Mouse (Mus musculus): Measurements from ENCODE around the gene Mrpl35. TPM values are rescaled to one million over a fixed set of nuclear protein-coding genes. Genes with fewer than 3 reads are reported as not detected.

Gene Mrpl35
- total RNA-seq, 2 experiments from 2014 or later = 31.3 to 32.3 TPM

- DNase-seq (ENCODE audit: low spot score in 2 of 2) = no peak
- intact Hi-C loops (cut with DNase I) = loop anchor here (2.0 to 10.0 kb wide), 4 partner anchors 96 to 639 kb away; partner anchors contain the start of genes Kdm3a and Reep1
Measured at GRCm38 (mm10) chr6:71803609-71804008, 23.2 kb downstream of the Mrpl35 start.

GRCm38 (mm10) chr6:71801714-71802094, 25.1 kb downstream of the Mrpl35 start:
- intact Hi-C loops (cut with DNase I) = loop anchor here (5.0 to 10.0 kb wide), 3 partner anchors 94 to 637 kb away; partner anchors contain the start of gene Reep1
- DNase-seq (ENCODE audit: low spot score in 2 of 2) = peak; percentile 66 to 85

DNA sequence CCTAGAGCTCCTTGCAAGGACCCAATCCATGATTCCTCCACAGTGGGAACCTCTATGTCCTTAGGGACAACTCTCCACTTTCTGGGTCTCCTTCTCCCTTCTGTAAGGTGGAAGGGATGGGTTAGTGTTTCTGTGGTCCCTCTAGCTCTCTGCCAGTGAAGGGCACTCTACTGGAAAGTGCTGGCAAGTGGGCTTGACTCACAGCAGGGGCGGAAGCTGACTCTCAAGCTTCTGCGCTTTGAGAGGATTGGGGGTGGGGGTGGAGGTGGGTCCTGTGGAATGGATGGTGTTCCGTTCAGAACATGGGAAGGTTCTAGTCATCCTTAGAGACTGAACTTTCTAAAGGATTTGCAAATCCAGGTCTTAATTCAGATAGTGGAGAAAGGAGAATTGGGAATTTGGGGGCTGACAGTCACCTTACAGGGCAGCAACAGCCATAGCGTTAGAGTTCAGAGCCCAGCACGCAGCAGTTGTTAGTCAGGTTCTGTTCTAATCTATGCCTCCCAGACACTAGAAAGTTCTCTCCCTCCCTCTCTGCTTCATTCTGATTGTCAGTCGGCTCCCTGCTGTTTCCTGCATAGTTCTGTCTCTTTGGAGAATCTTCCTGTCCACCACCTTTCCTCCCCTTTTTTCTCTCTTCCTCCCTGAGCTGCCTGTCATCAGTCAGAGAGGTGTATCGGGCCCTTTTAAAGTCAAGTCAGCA, 25.6 kb downstream of the Mrpl35 start:
- intact Hi-C loops (cut with DNase I) = loop anchor here (5.0 to 10.0 kb wide), 3 partner anchors 94 to 636 kb away; partner anchors contain the start of gene Reep1
- no peak for DNase-seq (ENCODE audit: low spot score in 2 of 2)

GRCm38 (mm10) chr6:71799391-71799790, 27.4 kb downstream of the Mrpl35 start:
- intact Hi-C loops (cut with DNase I) = no loop called here
- DNase-seq (ENCODE audit: low spot score in 2 of 2) = no peak

GRCm38 (mm10) chr6:71791771-71792170, 35.0 kb downstream of the Mrpl35 start:
- DNase-seq (ENCODE audit: low spot score in 2 of 2) = no peak
- intact Hi-C loops (cut with DNase I) = no loop called here

DNA sequence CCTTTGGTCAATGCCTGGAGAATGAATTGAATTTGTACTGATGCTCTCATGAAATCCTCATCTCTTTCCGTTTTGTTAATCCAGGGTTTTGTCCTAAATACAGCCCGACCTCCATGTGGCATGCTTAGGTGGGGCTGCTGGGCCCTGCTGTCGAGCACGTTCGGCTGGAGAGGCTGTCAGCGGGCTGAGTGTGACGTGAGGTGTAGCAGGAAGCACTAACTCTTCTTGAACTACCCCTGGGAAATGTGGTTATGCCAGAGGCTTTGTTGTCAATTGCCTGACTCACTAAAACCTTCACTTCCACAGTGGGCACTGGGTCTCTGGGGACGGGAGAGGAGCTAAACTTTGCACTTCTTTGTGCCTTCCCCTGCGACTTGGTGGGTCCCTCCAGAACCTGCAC, 38.4 kb downstream of the Mrpl35 start:
- no peak for DNase-seq (ENCODE audit: low spot score in 2 of 2)
- intact Hi-C loops (cut with DNase I) = no loop called here

DNA sequence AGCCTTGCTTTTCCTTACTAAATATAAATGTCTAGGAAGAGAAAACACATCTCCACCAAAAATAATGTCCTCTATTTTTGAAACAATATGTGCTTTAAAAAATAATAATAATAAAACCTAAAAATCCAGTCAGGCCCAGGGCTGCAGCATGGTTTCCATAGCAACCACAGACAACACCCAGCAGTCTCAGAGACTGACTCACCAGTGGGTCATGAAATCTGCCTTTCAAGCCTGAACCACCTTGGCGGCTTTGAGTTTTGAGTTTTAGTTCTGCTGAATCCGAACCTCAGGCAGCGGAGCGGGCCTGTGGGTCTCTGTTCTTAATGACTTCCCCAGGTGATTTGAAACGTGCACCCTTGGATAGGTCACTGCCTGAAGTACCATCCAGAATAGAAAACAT, 43.6 kb downstream of the Mrpl35 start:
- no peak for DNase-seq (ENCODE audit: low spot score in 2 of 2)
- intact Hi-C loops (cut with DNase I) = no loop called here

GRCm38 (mm10) chr6:71780431-71780830, 46.3 kb downstream of the Mrpl35 start:
- peak in 1 of 2 experiments; percentile 36 for DNase-seq (ENCODE audit: low spot score in 2 of 2)
- intact Hi-C loops (cut with DNase I) = no loop called here

DNA sequence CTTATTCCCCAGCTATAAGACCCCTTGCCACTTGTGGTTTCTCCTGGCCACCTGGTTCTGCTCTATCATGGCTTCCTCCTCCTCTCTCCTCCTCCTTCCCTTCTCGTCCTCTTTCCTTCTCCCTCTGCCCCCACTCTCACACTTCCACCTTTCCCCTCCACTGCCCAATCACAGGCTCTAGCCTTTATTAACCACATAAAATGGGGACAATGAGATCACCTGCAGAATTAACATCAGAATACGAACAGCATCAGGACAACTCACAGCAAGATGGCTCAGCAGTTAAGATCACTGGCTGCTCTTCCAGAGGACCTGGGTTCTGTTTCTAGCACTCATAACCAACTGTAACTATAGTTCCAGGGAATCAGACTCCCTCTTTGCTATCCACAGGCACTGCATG, 46.9 kb downstream of the Mrpl35 start:
- intact Hi-C loops (cut with DNase I) = no loop called here
- no peak for DNase-seq (ENCODE audit: low spot score in 2 of 2)

GRCm38 (mm10) chr6:71778016-71778415, 48.8 kb downstream of the Mrpl35 start:
- intact Hi-C loops (cut with DNase I) = no loop called here
- DNase-seq (ENCODE audit: low spot score in 2 of 2) = no peak

DNA sequence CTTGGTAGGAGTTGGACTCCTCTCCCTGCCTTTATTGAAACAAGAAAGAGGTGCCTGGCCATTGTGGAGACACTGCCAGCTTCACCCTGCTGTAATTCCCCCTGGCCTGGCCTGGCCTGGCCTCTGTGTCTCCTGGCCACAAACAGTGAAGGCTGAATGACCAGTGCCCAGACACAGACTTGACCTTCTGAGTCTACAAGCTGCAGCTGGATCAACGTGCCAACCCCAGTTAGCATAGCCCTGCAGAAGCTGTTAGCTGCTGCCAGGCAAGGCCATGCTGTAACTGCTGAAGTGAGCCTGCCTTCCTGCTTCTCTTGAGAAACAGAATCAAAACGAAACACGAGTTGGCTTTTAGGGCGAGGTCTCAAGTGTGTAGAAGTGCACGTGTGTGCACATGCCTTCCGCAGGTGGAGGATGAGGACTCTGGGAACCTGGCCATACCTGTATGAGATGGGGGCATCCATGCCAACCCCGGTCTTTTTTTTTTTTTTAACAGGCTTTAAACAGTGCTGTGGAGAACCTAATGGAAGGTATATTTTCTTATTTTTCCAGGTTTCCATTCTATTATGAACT, 54.0 kb downstream of the Mrpl35 start:
- intact Hi-C loops (cut with DNase I) = no loop called here
- DNase-seq (ENCODE audit: low spot score in 2 of 2) = no peak

GRCm38 (mm10) chr6:71772156-71772555, 54.6 kb downstream of the Mrpl35 start:
- DNase-seq (ENCODE audit: low spot score in 2 of 2) = peak; percentile 68 to 83
- intact Hi-C loops (cut with DNase I) = no loop called here

DNA sequence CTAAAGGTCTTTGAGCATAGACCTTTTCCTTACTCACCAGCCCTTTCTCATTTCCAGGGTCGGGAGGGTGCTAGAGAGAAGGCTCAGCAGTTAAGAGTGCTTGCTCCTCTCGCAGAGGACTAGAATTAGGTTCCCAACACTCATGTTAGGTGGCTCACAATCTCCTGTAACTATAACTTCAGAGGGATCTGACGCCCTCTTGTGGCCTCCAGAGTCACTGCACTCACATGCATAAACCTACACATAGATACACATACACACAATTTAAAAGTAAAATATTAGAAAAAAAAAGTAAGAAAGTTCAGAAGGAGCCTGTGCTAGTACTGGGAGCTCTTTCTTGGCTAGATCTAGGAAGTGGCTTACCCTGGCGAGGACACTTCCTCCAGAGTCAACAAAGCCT, 55.5 kb downstream of the Mrpl35 start:
- DNase-seq (ENCODE audit: low spot score in 2 of 2) = no peak
- intact Hi-C loops (cut with DNase I) = no loop called here

DNA sequence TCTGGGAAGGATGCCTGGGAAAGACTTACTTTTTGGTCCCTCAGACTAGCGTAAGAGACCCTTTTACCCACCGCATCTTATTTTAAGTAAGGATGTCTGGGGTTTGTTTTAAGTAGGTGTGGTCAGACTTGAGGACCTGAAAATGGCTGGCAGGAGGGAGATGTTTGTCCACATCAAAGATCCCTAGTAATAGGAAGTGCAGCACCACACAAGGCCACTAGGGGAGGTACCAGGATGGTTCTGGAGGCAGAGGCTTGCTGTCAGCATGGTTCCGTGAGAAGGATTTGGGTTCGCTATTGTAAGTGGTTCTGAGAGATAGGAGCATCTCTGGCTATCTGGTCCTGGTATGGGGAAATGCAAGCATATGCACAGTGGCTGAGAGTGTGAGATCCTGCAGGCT, 55.9 kb downstream of the Mrpl35 start:
- intact Hi-C loops (cut with DNase I) = no loop called here

DNA sequence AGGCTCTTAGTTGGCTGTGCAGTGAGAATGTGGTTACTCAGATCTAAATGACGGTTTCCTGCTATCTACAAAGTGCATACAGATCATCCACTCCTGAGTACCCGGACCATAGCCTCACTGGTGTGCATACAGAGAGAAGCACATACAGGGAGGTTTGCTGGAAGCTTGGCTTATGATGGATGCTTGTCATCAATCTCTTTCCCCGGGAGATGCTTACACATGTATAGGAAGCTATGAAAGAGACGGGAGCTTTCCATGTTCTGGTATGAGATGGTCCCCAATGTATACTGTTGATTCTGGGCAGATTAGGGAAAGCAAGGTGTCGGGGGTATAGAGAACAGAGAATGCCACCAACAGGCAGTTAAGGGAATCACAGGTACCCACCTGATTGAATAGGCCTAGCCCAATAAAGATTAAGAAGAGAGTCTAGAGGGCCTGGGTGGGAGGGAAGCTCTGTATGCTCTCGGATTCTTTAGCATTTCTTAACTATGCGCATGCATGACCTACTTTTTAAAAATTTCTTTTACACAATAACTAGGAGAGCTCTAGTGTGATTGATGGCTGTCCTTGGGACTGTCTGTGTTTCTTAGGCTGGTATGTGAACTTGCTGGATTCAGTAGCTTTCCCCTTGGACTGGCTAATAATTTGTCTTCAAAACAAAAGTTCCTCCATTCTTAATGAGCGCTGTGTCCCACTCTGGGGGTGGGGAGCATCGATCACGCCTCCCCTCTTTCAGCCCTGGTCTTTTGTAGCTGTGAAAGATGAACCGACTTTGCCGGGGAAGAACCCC, 56.7 kb downstream of the Mrpl35 start:
- no peak for DNase-seq (ENCODE audit: low spot score in 2 of 2)
- intact Hi-C loops (cut with DNase I) = no loop called here

More for the DNA sequence above, 55.9 kb downstream of the Mrpl35 start:
- no peak for DNase-seq (ENCODE audit: low spot score in 2 of 2)

GRCm38 (mm10) chr6:71767761-71768160, 59.0 kb downstream of the Mrpl35 start:
- no peak for DNase-seq (ENCODE audit: low spot score in 2 of 2)
- intact Hi-C loops (cut with DNase I) = no loop called here

Measured in left cerebral cortex, postnatal 14 days (tissue).